Mouse (Mus musculus): ENCODE measurements around the gene Hspa4.

The Hspa4 gene

GRCm38 (mm10) chr11:53304044-53304840, 4.0 kb upstream of the Hspa4 start:
- WGBS: 85% methylated on average over 14 of the region's 14 CpGs

- WGBS: 47% methylated on average over 9 of the region's 9 CpGs
These were observed 884 bp upstream of the Hspa4 start for GRCm38 (mm10) chr11:53301167-53301515.

- under 1% methylated on average over 79 of the region's 80 CpGs for WGBS
These were observed 517 bp downstream of the Hspa4 start for GRCm38 (mm10) chr11:53299551-53300329.

- 71% methylated on average over 7 of the region's 7 CpGs for WGBS
These were observed 2.1 kb downstream of the Hspa4 start for GRCm38 (mm10) chr11:53297947-53298860.

GRCm38 (mm10) chr11:53296880-53297279, 3.4 kb downstream of the Hspa4 start:
- WGBS: 67% methylated on average over 4 of the region's 4 CpGs

- whole genome bisulfite sequencing: 84% methylated on average over 5 of the region's 5 CpGs
These were observed 5.8 kb downstream of the Hspa4 start for GRCm38 (mm10) chr11:53294441-53294840.

GRCm38 (mm10) chr11:53290871-53291270, 9.4 kb downstream of the Hspa4 start:
- WGBS: 89% methylated on average over 11 of the region's 11 CpGs

GRCm38 (mm10) chr11:53290187-53290586, 10.1 kb downstream of the Hspa4 start:
- 80% methylated on average over 2 of the region's 2 CpGs for WGBS

- WGBS: 80% methylated on average over 6 of the region's 6 CpGs
These were observed 14.4 kb downstream of the Hspa4 start for GRCm38 (mm10) chr11:53285885-53286284.

- WGBS: 49% methylated on average over 4 of the region's 4 CpGs
These were observed 21.8 kb downstream of the Hspa4 start for GRCm38 (mm10) chr11:53278411-53278810.

GRCm38 (mm10) chr11:53275358-53275757, 24.9 kb downstream of the Hspa4 start:
- WGBS: 87% methylated on average over 3 of the region's 3 CpGs

- WGBS: 75% methylated on average over 5 of the region's 5 CpGs
These were observed 26.9 kb downstream of the Hspa4 start for GRCm38 (mm10) chr11:53273313-53273712.

GRCm38 (mm10) chr11:53269596-53269995, 30.7 kb downstream of the Hspa4 start:
- WGBS: 89% methylated on average over 6 of the region's 6 CpGs

GRCm38 (mm10) chr11:53260556-53260955, 39.7 kb downstream of the Hspa4 start:
- WGBS: 84% methylated on average over 5 of the region's 5 CpGs

GRCm38 (mm10) chr11:53260056-53260455, 40.2 kb downstream of the Hspa4 start:
- 60% methylated on average over 1 of the region's 1 CpGs for WGBS

- 85% methylated on average over 6 of the region's 6 CpGs for WGBS
These were observed 41.1 kb downstream of the Hspa4 start for GRCm38 (mm10) chr11:53259047-53259632.

- WGBS: 82% methylated on average over 2 of the region's 2 CpGs
These were observed 43.3 kb downstream of the Hspa4 start for GRCm38 (mm10) chr11:53256914-53257313.

GRCm38 (mm10) chr11:53254926-53255325, 45.3 kb downstream of the Hspa4 start:
- 35% methylated on average over 7 of the region's 7 CpGs for WGBS

- 94% methylated on average over 3 of the region's 3 CpGs for WGBS
These were observed 45.8 kb downstream of the Hspa4 start for GRCm38 (mm10) chr11:53254428-53254827.

GRCm38 (mm10) chr11:53252186-53253119, 47.8 kb downstream of the Hspa4 start:
- WGBS: 84% methylated on average over 12 of the region's 12 CpGs

All from cerebral cortex, adult 2 months (tissue).